ENCODE assay signal across 8 mouse cellular contexts in the genomic region with DNA sequence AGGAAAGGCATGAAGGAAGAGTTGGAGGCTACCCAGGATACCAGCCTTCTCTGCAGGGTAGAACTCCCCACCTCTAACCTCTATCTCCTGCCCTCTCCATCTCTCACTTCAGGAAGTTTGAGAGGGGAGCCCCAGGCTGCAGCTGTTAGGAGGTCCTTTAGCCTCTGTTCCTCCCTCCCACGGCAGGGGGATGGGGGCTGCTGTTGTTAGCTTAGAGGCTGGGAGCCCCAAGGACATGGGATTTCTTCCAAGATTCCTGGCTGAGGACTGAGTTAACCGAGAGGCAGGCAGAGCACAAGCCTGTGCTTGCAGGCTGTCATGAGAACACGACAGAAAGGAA. TPM values are rescaled to one million over a fixed set of nuclear protein-coding genes. Genes with fewer than 3 reads are reported as not detected.
DNase-seq lines count a peak whose midpoint lies in the region; ATAC-seq and TF ChIP-seq lines count a peak whose summit lies in the region.

No protein-coding gene starts in this region.

- TF ChIP-seq CTCF in layer of hippocampus, adult 2 months (conservative IDR thresholded peaks at IDR 0.05) = no peak

- no peak overlapping the region for H3K4me3 ChIP-seq in layer of hippocampus, adult 2 months
- no peak overlapping the region for H3K4me3 ChIP-seq in heart, embryonic 13.5 days
- no peak overlapping the region for H3K4me3 ChIP-seq in neural tube, embryonic 13.5 days

- DNase-seq in layer of hippocampus, adult 2 months (ENCODE audit: low spot score in 2 of 2) = no peak
- DNase-seq in layer of hippocampus, adult 9-10 months (ENCODE audit: low spot score) = no peak
- DNase-seq in kidney, postnatal 14 days = peak; percentile 60
- DNase-seq in frontal cortex, postnatal 10 days (ENCODE audit: low spot score in 2 of 2) = no peak
- DNase-seq in left cerebral cortex, adult 9 months (ENCODE audit: low spot score in 2 of 2) = no peak

- 0 out of 2 replicates have a peak overlapping the region, but pooled peaks have one; percentile 71 for H3K27ac ChIP-seq in layer of hippocampus, adult 2 months
- H3K27ac ChIP-seq in heart, embryonic 13.5 days (replicated peaks) = peak overlapping the region; percentile 86
- H3K27ac ChIP-seq in neural tube, embryonic 13.5 days (replicated peaks) = peak overlapping the region; percentile 72

- H3K27me3 ChIP-seq in heart, embryonic 13.5 days (replicated peaks) = peaks cover 18% of the 10 kb centered on the region
- no peaks in the 10 kb centered on the region for H3K27me3 ChIP-seq in neural tube, embryonic 13.5 days

- peak overlapping the region; percentile 72 for H3K9ac ChIP-seq in heart, embryonic 13.5 days
- H3K9ac ChIP-seq in neural tube, embryonic 13.5 days = peak overlapping the region; percentile 41

- peak overlapping the region; percentile 47; the same call in 1 of the 2 replicates for H3K4me2 ChIP-seq in heart, embryonic 13.5 days
- H3K4me2 ChIP-seq in neural tube, embryonic 13.5 days = no peak overlapping the region

- H3K9me3 ChIP-seq in heart, embryonic 13.5 days = no peaks in the 10 kb centered on the region
- no peaks in the 10 kb centered on the region for H3K9me3 ChIP-seq in neural tube, embryonic 13.5 days

- peaks cover 11% of the 10 kb centered on the region for H3K4me1 ChIP-seq in heart, embryonic 13.5 days
- H3K4me1 ChIP-seq in neural tube, embryonic 13.5 days (replicated peaks) = peaks cover 14% of the 10 kb centered on the region

- no peaks in the 10 kb centered on the region for H3K36me3 ChIP-seq in heart, embryonic 13.5 days
- no peaks in the 10 kb centered on the region for H3K36me3 ChIP-seq in neural tube, embryonic 13.5 days

- ATAC-seq in heart, embryonic 13.5 days (ENCODE audit: extremely low read depth, insufficient number of reproducible peaks, low FRiP score, low TSS enrichment) = no peak
- peak; percentile 8; the same call in 1 of the 2 replicates for ATAC-seq in neural tube, embryonic 13.5 days (ENCODE audit: low read depth)
- ATAC-seq in megakaryocyte progenitor cell, adult 5-6 weeks (replicated peaks; ENCODE audit: poor library complexity) = no peak

- WGBS in heart, embryonic 13.5 days = 23% methylated on average over 3 of the region's 3 CpGs
- 49% methylated on average over 3 of the region's 3 CpGs for WGBS in neural tube, embryonic 13.5 days

RNA-seq across cellular contexts. Expression of gene Cryaa, which starts 8.6 kb away (rescaled TPM):
- total RNA-seq in layer of hippocampus, adult 2 months (2021) = under 1 TPM; 0.49 to 0.66 TPM
- not detected in 2 replicates for polyA plus RNA-seq in heart, embryonic 13.5 days (2015; fragmentation: Nextera tagmentation; extraction: Ambion mirVana)
- polyA plus RNA-seq in neural tube, embryonic 13.5 days (2015; fragmentation: Nextera tagmentation; extraction: Ambion mirVana) = not detected in 2 replicates
- total RNA-seq in megakaryocyte progenitor cell, adult 5-6 weeks (2015) = not detected in 2 replicates
- not detected in 2 replicates for total RNA-seq in megakaryocyte progenitor cell, adult 5-6 weeks (2017)

RNA-seq across cellular contexts. Expression of gene U2af1, which starts 27.5 kb away (rescaled TPM):
- total RNA-seq in layer of hippocampus, adult 2 months (2021) = 100 to 1,000 TPM; 125 to 131 TPM
- polyA plus RNA-seq in heart, embryonic 13.5 days (2015; fragmentation: Nextera tagmentation; extraction: Ambion mirVana) = 184 and 213 TPM in 2 replicates
- 239 and 248 TPM in 2 replicates for polyA plus RNA-seq in neural tube, embryonic 13.5 days (2015; fragmentation: Nextera tagmentation; extraction: Ambion mirVana)
- total RNA-seq in megakaryocyte progenitor cell, adult 5-6 weeks (2015) = 77.1 and 82.0 TPM in 2 replicates
- total RNA-seq in megakaryocyte progenitor cell, adult 5-6 weeks (2017) = 286 and 323 TPM in 2 replicates

RNA-seq across cellular contexts. Expression of gene Cbs, which starts 49.2 kb away (rescaled TPM):
- total RNA-seq in layer of hippocampus, adult 2 months (2021) = 10 to 100 TPM; 60.7 to 62.4 TPM
- 1.1 and 1.8 TPM in 2 replicates for polyA plus RNA-seq in heart, embryonic 13.5 days (2015; fragmentation: Nextera tagmentation; extraction: Ambion mirVana)
- 6.9 and 8.3 TPM in 2 replicates for polyA plus RNA-seq in neural tube, embryonic 13.5 days (2015; fragmentation: Nextera tagmentation; extraction: Ambion mirVana)
- not detected in 2 replicates for total RNA-seq in megakaryocyte progenitor cell, adult 5-6 weeks (2015)
- total RNA-seq in megakaryocyte progenitor cell, adult 5-6 weeks (2017) = 0.14 TPM in 1 of 2 replicates, not detected in the other

Comparison
In these comparisons a context has a peak if more than half of its experiments do, and no peak if none do; other contexts are left out.
1. RNA of gene Cbs, which starts 49.2 kb away (total RNA-seq): 60.7 to 62.4 TPM in layer of hippocampus, adult 2 months; 0.14 TPM in megakaryocyte progenitor cell, adult 5-6 weeks; every median in the first group is over 10 times any median in the second.
2. Peak in every context shown above with its lines, with median percentiles within 50 percentile points of each other: H3K27ac ChIP-seq.